Mouse (Mus musculus): ENCODE measurements around the gene Slc35f2.

DNA sequence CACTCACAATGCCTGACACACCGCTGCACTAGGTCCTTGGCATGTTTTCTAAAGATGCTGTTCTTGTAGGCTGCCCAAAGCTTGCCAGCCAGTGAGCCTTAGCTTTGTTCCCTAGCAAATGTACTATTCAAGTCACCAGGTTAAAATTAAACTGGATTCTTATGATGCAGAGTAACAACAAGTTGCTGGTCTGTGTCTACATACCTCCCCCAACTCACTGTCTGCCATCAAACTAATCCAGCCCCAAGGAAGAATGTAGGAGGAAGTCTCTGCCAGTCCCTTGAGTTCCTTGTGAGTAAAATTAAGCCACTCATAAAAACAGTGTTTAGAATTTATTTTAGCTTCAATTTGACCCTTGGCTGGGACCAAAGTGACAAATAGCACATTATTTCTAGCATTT, 82.3 kb downstream of the Slc35f2 start:
- TF ChIP-seq CTCF (IDR thresholded peaks at IDR 0.05; ENCODE audit: low read depth, low read length) (no peak), POLR2A (IDR thresholded peaks at IDR 0.05; ENCODE audit: extremely low read depth, insufficient read depth, low read length) (no peak)

Measured in liver, adult 2 months (tissue).